Mouse (Mus musculus) stomach, postnatal 0 days (tissue): ENCODE measurements around the gene Wsb2. TPM values are rescaled to one million over a fixed set of nuclear protein-coding genes. Genes with fewer than 3 reads are reported as not detected.

Source experiments
- ATAC-seq: fragments of 200-750 bp; cut with Nextera tagmentation; 2 replicates; pipeline ENCODE4 v1.8.0; 2017; ENCODE audit not compliant: low FRiP score, low TSS enrichment
- DNase-seq: peaks from one replicate; pipeline ENCODE4 v3.0.0-alpha.2; 2016; ENCODE audit warnings: low spot score
- H3K27ac ChIP-seq: fragments of 300-500 bp; sonication (generic); replicated peaks from 2 replicates; pipeline ENCODE4 v1.5.1; 2014; ENCODE audit warnings: mild to moderate bottlenecking, control low read depth
- H3K27me3 ChIP-seq: fragments of 300-500 bp; sonication (generic); 2 replicates; pipeline ENCODE4 v1.6.1; 2014; ENCODE audit warnings: low read length; ENCODE audit not compliant: control insufficient read depth, insufficient read depth
- H3K36me3 ChIP-seq: fragments of 300-500 bp; sonication (generic); 2 replicates; pipeline ENCODE4 v1.6.1; 2014; ENCODE audit warnings: low read length, mixed read lengths; ENCODE audit not compliant: control insufficient read depth, insufficient read depth
- H3K4me1 ChIP-seq: fragments of 300-500 bp; sonication (generic); replicated peaks from 2 replicates; pipeline ENCODE4 v1.6.1; 2014; ENCODE audit warnings: antibody characterized with exemption; ENCODE audit not compliant: control insufficient read depth, insufficient read depth
- H3K4me2 ChIP-seq: fragments of 300-500 bp; sonication (generic); replicated peaks from 2 replicates; pipeline ENCODE4 v1.6.1; 2014; ENCODE audit warnings: low read depth, mild to moderate bottlenecking, control low read depth, moderate library complexity
- H3K4me3 ChIP-seq: fragments of 300-500 bp; sonication (generic); 2 replicates; pipeline ENCODE4 v1.5.1; 2014; ENCODE audit warnings: low read depth, low read length, control low read depth
- H3K9ac ChIP-seq: fragments of 300-500 bp; sonication (generic); 2 replicates; pipeline ENCODE4 v1.6.1; 2014; ENCODE audit warnings: mild to moderate bottlenecking, low read length, control low read depth, mixed read lengths
- H3K9me3 ChIP-seq: fragments of 300-500 bp; sonication (generic); 2 replicates; pipeline ENCODE4 v1.6.1; 2016; ENCODE audit warnings: low read length; ENCODE audit not compliant: control insufficient read depth
- CTCF ChIP-seq: IDR thresholded peaks from 2 replicates; pipeline ENCODE4 v1.5.1; 2016; ENCODE audit warnings: antibody characterized with exemption, low read depth, mild to moderate bottlenecking, moderate library complexity
- EP300 ChIP-seq: optimal IDR thresholded peaks from 2 replicates; pipeline ENCODE3; 2016; ENCODE audit warnings: antibody characterized with exemption
- WGBS: fragments of 180-500 bp; shearing (Covaris S2); extraction: QIAGEN DNeasy Blood & Tissue Kit; methylation state at CpG from one replicate; pipeline ENCODE4 v1.1.7; 2014; 5-methylcytosine and 5-hydroxymethylcytosine counted together
- polyA plus RNA-seq: library from polyadenylated mRNA; unstranded; fragments of >200 nt; fragmentation: Nextera tagmentation; extraction: Ambion mirVana; gene quantifications from 2 replicates; pipeline ENCODE4 v1.2.1, GENCODE M21; 2015

Gene Wsb2
- polyA plus RNA-seq, 1 experiment from 2014 or later: 50.3 TPM

DNA sequence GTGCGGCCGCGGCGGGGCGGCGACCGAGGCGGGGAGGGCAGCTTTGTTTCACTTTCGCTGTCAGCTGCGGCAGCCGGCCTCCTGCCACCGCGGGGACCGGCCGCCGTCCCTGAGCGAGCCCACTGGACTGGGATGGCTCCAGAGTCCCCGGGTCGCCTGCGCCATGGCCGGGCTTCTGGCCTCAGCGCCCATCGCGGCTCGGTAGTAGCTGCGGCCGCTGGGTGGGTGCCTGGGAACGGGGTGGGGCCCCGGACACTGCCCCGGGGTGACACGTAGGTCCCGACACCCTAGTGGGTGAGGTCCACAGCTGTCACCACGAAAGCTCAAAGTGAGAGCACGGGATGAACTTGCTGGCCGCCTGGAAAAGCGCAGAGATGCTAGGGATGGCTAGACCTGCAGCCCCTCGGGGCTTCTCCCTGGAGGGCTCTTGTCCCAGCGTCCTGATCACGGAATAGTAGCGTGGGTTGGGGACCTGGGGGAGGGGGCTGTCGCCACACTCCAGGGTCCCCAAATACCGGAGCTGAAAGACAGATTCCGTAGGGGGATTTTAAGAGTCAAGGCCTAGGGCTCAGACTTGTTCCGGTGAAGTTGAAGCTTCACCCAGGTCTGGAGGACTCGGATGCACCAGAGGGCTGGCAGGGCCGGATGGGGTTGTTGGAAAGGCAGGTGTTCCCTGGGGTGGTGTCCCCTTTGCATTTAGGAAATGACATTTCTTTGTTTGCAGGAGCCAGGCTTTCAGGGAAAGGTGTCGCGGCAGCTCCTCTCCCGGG, 559 bp downstream of the Wsb2 start:
- WGBS: under 1% methylated on average over 46 of the region's 49 CpGs
- H3K9ac ChIP-seq: peak overlapping the region; percentile 90
- H3K9me3 ChIP-seq: no peaks in the 10 kb centered on the region
- H3K27me3 ChIP-seq: no peaks in the 10 kb centered on the region
- H3K4me1 ChIP-seq: peaks cover 8% of the 10 kb centered on the region
- TF ChIP-seq CTCF (no peak), EP300 (no peak)
- ATAC-seq (peak; percentile 38), DNase-seq (no peak)
- H3K36me3 ChIP-seq: no peaks in the 10 kb centered on the region
- peak overlapping the region; percentile 97 for H3K27ac ChIP-seq
- peak overlapping the region; percentile 96 for H3K4me2 ChIP-seq
- peak overlapping the region; percentile 97 for H3K4me3 ChIP-seq

DNA sequence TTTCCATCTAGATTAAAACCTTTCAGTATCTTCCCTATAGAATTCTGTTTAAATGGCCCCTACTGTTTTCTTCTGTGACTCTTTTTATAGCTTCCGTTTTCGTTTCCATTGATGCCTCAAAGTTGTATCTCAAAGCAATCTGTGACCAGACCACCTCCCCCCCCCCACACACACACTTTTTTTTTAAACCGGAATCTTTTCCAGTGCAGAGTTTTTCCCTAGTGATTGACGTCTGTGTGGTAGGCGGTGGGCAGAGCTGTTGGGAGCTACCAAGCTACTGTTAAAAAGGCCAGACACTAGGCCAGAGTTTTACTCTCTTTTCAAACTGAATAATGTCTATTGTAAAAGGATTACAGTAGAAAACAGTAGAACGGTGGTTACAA, 1.1 kb downstream of the Wsb2 start:
- Histone ChIP-seq H3K4me2 (peak overlapping the region; percentile 96), H3K9me3 (no peaks in the 10 kb centered on the region), H3K4me1 (peaks cover 10% of the 10 kb centered on the region), H3K36me3 (no peaks in the 10 kb centered on the region), H3K4me3 (peak overlapping the region; percentile 97), H3K27me3 (no peaks in the 10 kb centered on the region), H3K27ac (peak overlapping the region; percentile 97; the same call in 1 of the 2 replicates), H3K9ac (peak overlapping the region; percentile 90)
- WGBS: 13% methylated on average over 6 of the region's 6 CpGs
- DNase-seq (no peak), ATAC-seq (no peak)
- no peak for TF ChIP-seq CTCF
- TF ChIP-seq EP300: no peak

DNA sequence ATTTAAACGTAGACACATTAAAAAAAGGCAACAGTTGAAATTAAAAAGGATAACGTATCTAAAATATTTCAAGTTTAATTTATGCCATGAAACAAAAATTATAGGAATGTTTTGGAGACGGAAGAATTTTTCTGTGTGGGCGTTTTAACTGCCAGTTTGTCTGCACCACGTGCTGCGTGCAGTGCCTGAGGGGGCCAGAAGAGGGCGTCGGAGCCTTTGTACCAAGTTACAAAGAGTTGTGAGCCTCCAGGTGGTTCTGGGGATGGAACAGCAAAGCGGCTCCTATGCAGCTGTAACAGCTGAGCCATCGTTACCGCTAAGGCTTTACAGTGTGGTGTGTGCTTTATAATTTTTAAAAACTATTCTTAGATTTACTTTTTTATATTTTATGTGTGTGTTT, 1.6 kb downstream of the Wsb2 start:
- H3K9me3 ChIP-seq: no peaks in the 10 kb centered on the region
- H3K4me1 ChIP-seq: peaks cover 10% of the 10 kb centered on the region
- H3K36me3 ChIP-seq: no peaks in the 10 kb centered on the region
- peak; percentile 79 for TF ChIP-seq CTCF
- no peak for TF ChIP-seq EP300
- no peak overlapping the region; the same call in 1 of the 2 replicates for H3K4me3 ChIP-seq
- H3K27me3 ChIP-seq: no peaks in the 10 kb centered on the region
- WGBS: 48% methylated on average over 11 of the region's 11 CpGs
- no peak overlapping the region for H3K9ac ChIP-seq
- ATAC-seq (no peak), DNase-seq (peak; percentile 88)
- H3K4me2 ChIP-seq: peak overlapping the region; percentile 96
- H3K27ac ChIP-seq: no peak overlapping the region

DNA sequence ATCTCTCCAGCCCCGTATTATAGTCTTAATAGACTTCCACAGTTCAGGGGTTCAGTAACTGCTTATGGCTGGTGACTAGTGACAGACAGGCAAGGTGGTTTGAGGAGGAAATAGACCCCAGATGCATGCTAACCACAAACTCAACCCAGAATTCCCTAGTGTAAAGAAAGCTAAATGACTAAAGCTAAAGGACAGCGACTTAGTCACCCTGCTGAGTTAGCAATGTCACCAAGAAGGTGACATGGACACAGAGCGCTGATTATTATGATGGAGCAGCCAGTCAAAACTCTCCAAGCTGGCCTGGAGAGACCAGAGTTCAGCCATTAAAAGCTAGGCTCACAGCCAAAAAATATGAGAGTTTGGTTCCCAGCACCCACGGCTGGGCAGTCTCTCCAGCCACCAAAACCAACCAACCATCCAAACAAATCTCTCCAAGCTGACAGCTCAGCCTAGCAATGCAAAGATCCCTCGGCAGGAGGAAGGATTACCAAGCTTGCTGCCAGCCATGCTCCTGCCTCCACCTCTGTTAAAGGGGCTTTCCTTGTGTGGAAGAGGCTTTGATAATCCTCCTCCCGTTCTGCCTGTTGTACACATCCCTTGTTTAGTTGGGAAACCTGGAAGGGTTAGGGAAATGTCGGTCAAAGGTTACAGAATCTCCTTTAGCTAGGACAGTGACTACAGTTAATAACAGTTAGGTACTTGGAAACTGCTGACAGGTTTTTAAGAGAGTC, 2.6 kb downstream of the Wsb2 start:
- WGBS: 39% methylated on average over 7 of the region's 7 CpGs
- Histone ChIP-seq H3K4me1 (peaks cover 10% of the 10 kb centered on the region), H3K27ac (peak overlapping the region; percentile 91), H3K36me3 (no peaks in the 10 kb centered on the region), H3K4me2 (no peak overlapping the region), H3K9me3 (no peaks in the 10 kb centered on the region), H3K27me3 (no peaks in the 10 kb centered on the region), H3K9ac (no peak overlapping the region; the same call in 1 of the 2 replicates), H3K4me3 (no peak overlapping the region)
- DNase-seq: no peak
- TF ChIP-seq EP300 (no peak), CTCF (no peak)
- no peak for ATAC-seq

DNA sequence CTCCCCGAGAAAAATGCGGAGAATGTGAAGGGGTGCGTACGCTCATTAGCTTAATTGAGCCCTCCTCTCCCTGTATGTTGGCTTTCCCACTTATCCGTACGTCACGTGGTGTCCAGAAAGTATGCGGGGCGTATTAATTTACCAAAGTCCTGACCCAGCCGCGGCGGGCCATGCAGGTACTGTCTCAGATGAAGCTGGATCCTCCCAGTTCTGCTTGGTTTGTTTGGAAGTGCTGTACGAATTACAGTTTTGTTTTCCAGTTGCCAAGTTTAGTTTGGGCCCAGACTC, 3.1 kb downstream of the Wsb2 start:
- TF ChIP-seq CTCF: no peak
- TF ChIP-seq EP300: no peak
- Histone ChIP-seq H3K4me2 (no peak overlapping the region), H3K9ac (no peak overlapping the region), H3K27ac (peak overlapping the region; percentile 91), H3K4me1 (peaks cover 10% of the 10 kb centered on the region), H3K4me3 (no peak overlapping the region), H3K9me3 (no peaks in the 10 kb centered on the region), H3K27me3 (no peaks in the 10 kb centered on the region), H3K36me3 (no peaks in the 10 kb centered on the region)
- ATAC-seq (no peak), DNase-seq (peak; percentile 37)
- WGBS: 51% methylated on average over 13 of the region's 13 CpGs
